Mouse (Mus musculus) embryonic fibroblast, embryonic 13.5 days (primary cell): ENCODE results near the gene Vamp4.

Source experiments
- CTCF ChIP-seq: IDR thresholded peaks from 2 replicates; pipeline ENCODE4 v1.5.1; 2011; ENCODE audit warnings: mild to moderate bottlenecking, control low read depth, low read length, moderate library complexity, borderline replicate concordance; ENCODE audit not compliant: insufficient read depth
- POLR2A ChIP-seq: IDR thresholded peaks from 2 replicates; pipeline ENCODE4 v1.6.1; 2011; ENCODE audit warnings: low read depth, mild to moderate bottlenecking, control low read depth, low read length, moderate library complexity

DNA sequence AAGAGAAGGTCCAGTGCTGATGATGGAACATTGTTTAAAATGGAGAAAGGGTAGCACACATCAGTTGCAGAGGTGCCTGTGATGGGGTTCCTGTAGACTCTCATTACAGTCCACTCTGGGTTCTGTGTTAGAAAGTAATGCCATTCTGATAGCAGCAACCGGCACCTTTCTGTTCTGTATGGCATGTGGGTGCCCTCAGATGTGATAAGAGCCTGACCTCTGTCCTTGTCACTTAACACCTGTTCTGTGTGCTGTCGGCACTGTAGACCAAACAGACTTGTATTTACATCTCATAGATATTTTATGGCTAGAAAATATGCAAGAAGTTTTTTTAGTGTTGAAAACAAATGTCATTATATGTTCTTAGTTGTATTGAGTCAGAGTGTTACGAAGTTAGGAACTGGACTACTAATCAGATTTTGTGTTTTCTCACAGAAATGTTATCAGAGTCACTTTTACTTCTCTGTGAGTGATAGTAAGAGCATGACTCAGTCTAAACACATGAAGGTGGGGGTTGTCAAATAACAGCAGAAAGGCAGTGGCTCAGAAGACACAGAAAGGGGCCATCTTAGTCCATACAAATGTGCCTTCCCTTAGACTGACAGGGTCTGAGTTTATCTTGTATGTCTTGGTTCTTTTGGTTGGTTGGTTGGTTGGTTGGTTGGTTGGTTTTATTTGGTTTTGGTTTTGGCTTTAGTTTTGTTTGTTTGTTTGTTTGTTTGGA, 27.2 kb downstream of the Vamp4 start:
- TF ChIP-seq CTCF (no peak), POLR2A (no peak)
